Mouse (Mus musculus): Measurements from ENCODE around the gene Max. TPM values are rescaled to one million over a fixed set of nuclear protein-coding genes. Genes with fewer than 3 reads are reported as not detected.

Gene Max
- polyA plus RNA-seq (2016; fragmentation: Nextera tagmentation; extraction: Ambion mirVana): 11.5 and 12.9 TPM in 2 replicates

DNA sequence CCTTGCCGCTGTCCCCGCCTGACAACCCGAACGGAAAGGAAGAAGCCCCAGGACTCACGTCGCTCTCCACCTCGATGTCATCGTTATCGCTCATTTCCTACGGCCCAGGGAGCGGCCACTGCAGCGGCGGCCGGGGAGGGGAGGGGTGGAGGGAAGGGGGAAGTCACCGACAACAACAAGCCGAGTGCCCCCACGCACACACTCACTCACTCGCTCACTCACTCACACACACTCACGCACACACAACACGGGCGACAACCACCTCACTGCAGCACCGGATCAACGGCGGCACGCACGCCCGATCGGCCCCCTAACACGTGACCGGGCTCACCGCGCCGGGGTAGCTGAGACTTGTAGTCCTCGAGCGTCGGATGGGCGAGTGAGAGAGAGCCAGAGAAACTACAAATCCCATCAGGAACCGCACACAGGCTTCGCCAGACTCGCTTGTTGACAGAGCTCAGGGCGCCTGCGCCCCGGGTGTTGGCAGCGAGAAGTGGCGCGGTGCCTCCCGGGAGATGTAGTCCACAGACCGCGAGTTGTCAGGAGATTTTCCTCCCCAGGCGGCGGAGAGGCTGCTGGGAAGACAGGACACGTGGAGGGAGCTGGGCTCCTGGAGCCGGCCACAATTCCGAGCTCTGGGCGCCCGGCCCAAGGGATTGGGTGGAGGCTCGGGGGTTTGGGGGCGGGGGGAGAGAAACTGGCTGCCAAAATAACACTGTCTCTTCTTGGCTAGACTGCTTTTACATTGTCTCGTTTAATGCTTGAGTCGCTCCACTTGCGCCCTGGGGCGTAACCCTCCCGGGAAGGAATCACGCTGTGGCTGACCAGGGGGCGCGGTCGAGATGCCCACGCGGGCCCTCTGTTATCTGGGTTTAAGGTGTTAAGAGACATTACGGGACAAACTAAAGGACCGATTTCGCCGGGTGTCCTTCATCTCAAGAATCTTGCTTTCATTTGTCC is at the start of gene Max:
Gene Max (minus strand): TSS at position 270 of the 960 bp plus-strand sequence.
- no peaks in the 10 kb centered on the region for H3K9me3 ChIP-seq (replicated peaks)
- peak within 1 kb of the TSS; percentile 86 for H3K27ac ChIP-seq
- peaks cover 24% of the 10 kb centered on the region for H3K4me1 ChIP-seq
- WGBS: under 1% methylated on average over 73 of the region's 73 CpGs
- no peaks in the 10 kb centered on the region for H3K27me3 ChIP-seq (ENCODE audit: low read depth, poor library complexity, severe bottlenecking)
- peak within 1 kb of the TSS; percentile 71 for H3K4me3 ChIP-seq
- peaks cover 27% of the 10 kb centered on the region for H3K36me3 ChIP-seq
- DNase-seq (ENCODE audit: low spot score): peak; percentile 95

DNA sequence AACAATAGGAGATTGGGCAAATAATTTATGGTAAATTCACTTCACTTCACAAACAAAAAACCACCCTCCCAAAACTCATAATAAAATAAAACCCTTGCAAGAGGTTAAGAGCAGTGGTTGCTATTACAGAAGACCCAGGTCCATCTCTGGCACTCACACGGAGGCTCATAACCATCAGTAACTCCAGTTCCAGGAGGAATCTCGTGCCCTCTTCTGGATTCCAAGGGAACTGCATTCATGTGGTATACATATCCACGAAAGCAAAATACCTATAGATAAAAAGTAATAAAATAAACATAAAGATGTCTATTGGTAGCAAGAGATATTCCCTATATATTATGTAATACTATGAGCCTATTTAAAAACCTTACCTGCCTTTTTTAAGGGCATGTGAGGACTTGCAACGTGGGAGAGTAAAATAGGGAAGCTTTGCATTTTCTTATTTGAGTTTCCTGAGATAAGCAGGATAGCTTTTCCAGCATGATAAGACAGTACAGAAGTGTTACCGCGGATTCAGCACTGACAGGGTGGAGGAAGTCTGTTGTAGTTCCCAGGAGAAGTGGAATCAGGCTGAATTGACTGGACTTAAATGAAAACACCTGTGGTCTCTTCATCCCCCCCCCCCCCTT is 49.2 kb upstream of the Max start:
- no peak overlapping the region for H3K4me3 ChIP-seq
- H3K36me3 ChIP-seq: no peaks in the 10 kb centered on the region
- WGBS: 61% methylated on average over 6 of the region's 6 CpGs
- DNase-seq (ENCODE audit: low spot score): no peak
- H3K4me1 ChIP-seq: peaks cover 6% of the 10 kb centered on the region; the same call in 1 of the 2 replicates
- H3K27me3 ChIP-seq (ENCODE audit: low read depth, poor library complexity, severe bottlenecking): 0 out of 2 replicates have a peak, but pooled peaks cover 5% of the 10 kb centered on the region
- H3K27ac ChIP-seq: no peak overlapping the region
- H3K9me3 ChIP-seq (replicated peaks): no peaks in the 10 kb centered on the region

DNA sequence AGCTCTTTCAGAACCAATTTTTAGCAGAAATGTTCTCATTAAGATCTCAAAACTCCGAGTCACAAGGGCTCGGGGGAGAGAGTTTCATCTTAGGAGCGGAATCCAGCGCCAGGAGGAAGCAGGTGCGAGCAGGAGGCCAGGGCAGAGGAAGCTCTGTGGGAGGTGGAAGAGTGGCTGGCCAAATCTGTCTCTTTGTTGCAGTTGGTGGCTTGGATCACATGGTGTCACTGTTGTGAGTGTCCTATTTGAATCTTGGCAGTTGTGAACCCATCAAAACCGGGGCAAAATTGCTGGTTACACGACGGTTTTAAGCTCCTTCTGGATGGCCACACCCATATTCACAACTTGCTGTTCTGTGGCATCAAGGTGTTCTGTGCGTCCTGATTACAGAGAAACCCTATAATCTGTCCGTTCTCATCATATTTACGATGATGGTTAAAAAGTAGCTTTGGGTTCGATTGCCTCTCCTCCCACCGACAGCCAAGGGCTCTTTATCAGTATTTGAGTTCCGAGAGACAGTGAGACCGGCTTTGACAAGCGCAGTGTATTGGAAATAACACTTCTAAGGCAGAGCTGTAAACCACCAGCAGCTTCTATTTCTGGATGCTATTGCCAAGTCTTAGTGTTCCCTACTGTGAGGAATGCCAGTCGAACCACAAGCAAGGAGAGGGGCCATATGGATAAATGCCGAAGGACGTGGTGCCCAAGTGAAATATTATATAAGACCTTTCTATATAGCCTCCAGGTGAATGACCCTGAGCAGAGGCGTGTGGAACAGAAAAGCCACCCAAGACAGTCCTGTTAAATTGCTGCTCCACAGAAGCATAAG is 47.4 kb upstream of the Max start:
- no peak for DNase-seq (ENCODE audit: low spot score)
- Histone ChIP-seq H3K4me3 (no peak overlapping the region), H3K27ac (no peak overlapping the region), H3K27me3 (ENCODE audit: low read depth, poor library complexity, severe bottlenecking) (0 out of 2 replicates have a peak, but pooled peaks cover 5% of the 10 kb centered on the region), H3K9me3 (replicated peaks) (no peaks in the 10 kb centered on the region), H3K36me3 (no peaks in the 10 kb centered on the region), H3K4me1 (peaks cover 18% of the 10 kb centered on the region)
- WGBS: 69% methylated on average over 20 of the region's 20 CpGs

DNA sequence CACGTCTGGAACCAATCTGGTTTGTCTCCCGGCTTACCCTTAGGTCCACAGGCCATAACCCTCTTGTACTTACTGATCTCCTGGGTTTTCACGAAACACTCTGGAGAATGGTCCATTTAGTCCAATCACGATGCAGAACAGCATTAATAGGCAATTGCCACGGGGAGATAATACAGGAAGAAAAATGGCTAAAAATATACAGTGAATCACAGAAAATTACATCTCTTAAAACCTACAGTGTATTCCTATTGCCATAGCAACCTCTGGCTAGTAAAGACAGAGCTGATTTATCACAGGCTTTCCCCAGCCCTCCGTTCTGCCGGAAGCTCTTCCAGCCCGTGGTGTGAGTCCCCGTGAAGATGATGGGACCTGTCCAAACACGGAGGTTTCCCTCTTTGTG is 42.9 kb upstream of the Max start:
- Histone ChIP-seq H3K9me3 (replicated peaks) (no peaks in the 10 kb centered on the region), H3K27me3 (ENCODE audit: low read depth, poor library complexity, severe bottlenecking) (0 out of 2 replicates have a peak, but pooled peaks cover 21% of the 10 kb centered on the region), H3K4me3 (peak overlapping the region; percentile 13; the same call in 1 of the 2 replicates), H3K27ac (peak overlapping the region; percentile 11; the same call in 1 of the 2 replicates), H3K36me3 (no peaks in the 10 kb centered on the region), H3K4me1 (peaks cover 27% of the 10 kb centered on the region)
- DNase-seq (ENCODE audit: low spot score): no peak
- 18% methylated on average over 10 of the region's 10 CpGs for WGBS

DNA sequence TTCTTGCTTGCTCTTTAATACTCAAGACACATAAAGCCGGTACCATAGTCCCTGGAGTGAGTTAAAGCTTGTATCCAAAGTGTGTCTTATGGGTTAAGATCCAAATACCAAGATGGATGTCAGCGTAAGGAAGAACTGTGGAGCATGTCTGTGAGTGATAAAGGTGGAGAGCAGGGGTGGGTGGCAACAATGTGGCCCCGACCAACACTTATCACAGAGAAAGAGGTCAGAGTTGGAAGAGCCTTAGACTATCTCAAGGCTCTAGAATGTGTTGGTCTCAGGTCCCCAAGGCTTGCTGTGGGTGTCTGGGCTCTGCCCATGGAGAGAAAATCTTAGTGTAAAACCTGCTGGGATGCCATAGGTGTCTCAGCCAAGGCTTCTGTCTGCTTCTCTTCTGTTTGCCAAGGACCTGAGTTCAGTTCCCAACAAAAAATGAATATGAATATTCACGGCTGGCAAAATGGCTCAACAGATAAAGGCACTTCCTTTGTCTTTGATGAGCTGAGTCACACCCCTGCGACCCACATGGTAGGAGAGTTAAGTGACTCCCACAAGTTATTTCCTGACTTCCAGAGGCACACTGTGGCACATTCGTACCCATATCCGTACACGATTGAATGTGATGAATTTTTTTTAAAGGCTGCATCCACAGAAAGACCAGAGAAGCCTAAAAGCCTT is 40.7 kb upstream of the Max start:
- Histone ChIP-seq H3K27ac (no peak overlapping the region), H3K4me3 (no peak overlapping the region), H3K9me3 (replicated peaks) (no peaks in the 10 kb centered on the region), H3K36me3 (no peaks in the 10 kb centered on the region), H3K27me3 (ENCODE audit: low read depth, poor library complexity, severe bottlenecking) (0 out of 2 replicates have a peak, but pooled peaks cover 18% of the 10 kb centered on the region), H3K4me1 (peaks cover 22% of the 10 kb centered on the region)
- WGBS: 89% methylated on average over 8 of the region's 8 CpGs
- no peak for DNase-seq (ENCODE audit: low spot score)

DNA sequence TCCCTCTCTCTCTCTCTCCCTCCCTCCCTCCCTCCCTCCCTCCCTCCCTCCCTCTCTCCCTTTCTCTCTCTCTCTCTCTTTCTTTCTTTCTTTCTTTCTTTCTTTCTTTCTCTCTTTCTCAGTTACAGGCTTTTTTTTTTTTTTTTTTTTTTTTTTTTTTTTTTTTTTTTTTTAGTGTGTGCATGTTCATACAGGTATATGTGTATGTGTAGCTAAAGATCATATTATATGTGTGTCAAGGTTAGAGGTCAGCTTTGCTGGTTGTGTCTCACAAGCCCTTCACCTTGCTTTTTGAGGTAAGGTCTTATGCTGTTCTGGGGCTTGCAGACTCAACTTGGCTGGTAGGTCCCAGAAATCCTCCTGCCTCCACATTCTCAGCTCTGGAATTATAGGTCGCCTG is 39.3 kb upstream of the Max start:
- WGBS: 74% methylated on average over 1 of the region's 1 CpGs
- Histone ChIP-seq H3K36me3 (no peaks in the 10 kb centered on the region), H3K4me3 (no peak overlapping the region), H3K9me3 (replicated peaks) (no peaks in the 10 kb centered on the region), H3K27me3 (ENCODE audit: low read depth, poor library complexity, severe bottlenecking) (0 out of 2 replicates have a peak, but pooled peaks cover 17% of the 10 kb centered on the region), H3K27ac (no peak overlapping the region), H3K4me1 (peaks cover 21% of the 10 kb centered on the region)
- no peak for DNase-seq (ENCODE audit: low spot score)

DNA sequence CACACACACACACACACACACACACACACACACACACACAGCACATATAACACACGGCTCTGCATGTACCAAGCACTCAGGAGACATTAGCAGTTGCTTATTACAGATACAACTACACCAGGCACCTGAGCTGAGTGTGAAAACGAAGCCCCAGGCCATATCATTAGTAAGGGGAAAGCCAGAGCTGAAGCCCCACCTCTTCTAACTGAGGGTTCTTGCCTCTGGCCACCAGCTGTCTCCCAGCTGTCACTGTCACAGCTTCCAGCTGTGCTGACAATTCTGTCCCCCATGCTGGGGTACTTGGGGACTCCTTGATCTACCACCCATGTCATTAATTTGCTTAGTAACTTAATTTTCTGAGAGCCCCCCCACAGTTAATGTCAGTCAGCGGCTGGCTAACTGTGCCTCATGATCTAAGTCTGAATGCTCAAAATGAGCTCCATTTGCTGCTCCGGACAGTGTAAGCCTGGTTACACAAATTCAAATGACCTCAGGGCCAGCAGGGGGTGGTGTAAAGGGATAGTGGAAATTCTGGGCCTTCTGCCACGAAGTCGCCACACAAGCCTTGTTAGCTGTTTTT is 38.8 kb upstream of the Max start:
- peak; percentile 51 for DNase-seq (ENCODE audit: low spot score)
- H3K4me3 ChIP-seq: no peak overlapping the region
- WGBS: 5% methylated on average over 6 of the region's 6 CpGs
- peaks cover 21% of the 10 kb centered on the region for H3K4me1 ChIP-seq
- no peaks in the 10 kb centered on the region for H3K36me3 ChIP-seq
- H3K27ac ChIP-seq: no peak overlapping the region
- H3K9me3 ChIP-seq (replicated peaks): no peaks in the 10 kb centered on the region
- 0 out of 2 replicates have a peak, but pooled peaks cover 17% of the 10 kb centered on the region for H3K27me3 ChIP-seq (ENCODE audit: low read depth, poor library complexity, severe bottlenecking)

DNA sequence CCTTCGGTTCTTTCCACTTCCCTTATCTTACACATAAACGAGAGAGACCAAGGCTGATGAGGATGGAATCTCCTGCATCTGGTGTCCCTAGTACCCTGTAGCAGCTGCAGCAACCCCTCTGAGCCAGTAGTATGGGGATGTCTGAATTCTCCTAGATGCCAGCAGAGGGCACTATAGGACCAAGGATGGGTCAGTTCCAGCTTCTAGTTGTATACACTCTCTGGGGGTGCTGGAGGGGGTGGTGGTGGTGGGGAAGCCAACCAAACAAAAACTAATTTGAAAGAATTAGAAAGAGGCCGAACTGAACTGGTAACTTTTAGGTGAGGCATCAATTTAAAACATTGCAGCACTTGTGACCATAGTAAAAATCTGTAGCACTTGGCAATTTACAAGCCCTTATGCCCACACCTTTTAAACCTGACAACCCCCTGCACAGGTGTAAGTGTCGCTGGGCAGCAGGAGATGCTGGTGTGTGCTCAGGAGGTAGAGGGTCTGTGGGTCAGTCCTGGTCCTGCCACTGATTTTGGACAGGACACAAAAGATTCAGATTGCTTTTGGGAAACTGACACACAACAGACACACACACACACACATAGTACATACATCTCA is 38.2 kb upstream of the Max start:
- 21% methylated on average over 4 of the region's 4 CpGs for WGBS
- Histone ChIP-seq H3K27me3 (ENCODE audit: low read depth, poor library complexity, severe bottlenecking) (0 out of 2 replicates have a peak, but pooled peaks cover 17% of the 10 kb centered on the region), H3K4me1 (peaks cover 16% of the 10 kb centered on the region), H3K36me3 (no peaks in the 10 kb centered on the region), H3K4me3 (no peak overlapping the region), H3K9me3 (replicated peaks) (no peaks in the 10 kb centered on the region), H3K27ac (no peak overlapping the region)
- peak; percentile 77 for DNase-seq (ENCODE audit: low spot score)

DNA sequence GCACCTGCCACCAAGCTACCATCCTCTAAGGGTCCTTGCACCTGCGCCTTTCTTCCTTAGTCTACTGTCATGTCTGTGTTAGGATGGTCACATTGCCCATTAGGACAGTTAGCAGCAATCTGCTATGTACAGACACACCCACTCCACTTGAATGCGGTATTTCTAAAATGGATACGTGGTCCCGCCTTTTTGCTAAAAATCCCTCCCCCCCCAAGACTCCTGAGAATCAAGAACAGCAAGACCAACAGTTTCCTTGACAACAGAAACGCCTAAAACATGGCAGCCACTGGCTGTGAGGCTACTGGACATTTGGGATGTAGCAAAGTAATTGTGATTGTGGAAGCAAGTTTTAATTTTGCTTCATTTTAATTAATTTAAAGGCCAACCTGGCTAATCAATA is 32.8 kb upstream of the Max start:
- DNase-seq (ENCODE audit: low spot score): no peak
- no peaks in the 10 kb centered on the region for H3K4me1 ChIP-seq
- WGBS: 91% methylated on average over 5 of the region's 5 CpGs
- H3K36me3 ChIP-seq: no peaks in the 10 kb centered on the region
- no peaks in the 10 kb centered on the region for H3K27me3 ChIP-seq (ENCODE audit: low read depth, poor library complexity, severe bottlenecking)
- H3K9me3 ChIP-seq (replicated peaks): no peaks in the 10 kb centered on the region
- no peak overlapping the region for H3K4me3 ChIP-seq
- no peak overlapping the region for H3K27ac ChIP-seq

DNA sequence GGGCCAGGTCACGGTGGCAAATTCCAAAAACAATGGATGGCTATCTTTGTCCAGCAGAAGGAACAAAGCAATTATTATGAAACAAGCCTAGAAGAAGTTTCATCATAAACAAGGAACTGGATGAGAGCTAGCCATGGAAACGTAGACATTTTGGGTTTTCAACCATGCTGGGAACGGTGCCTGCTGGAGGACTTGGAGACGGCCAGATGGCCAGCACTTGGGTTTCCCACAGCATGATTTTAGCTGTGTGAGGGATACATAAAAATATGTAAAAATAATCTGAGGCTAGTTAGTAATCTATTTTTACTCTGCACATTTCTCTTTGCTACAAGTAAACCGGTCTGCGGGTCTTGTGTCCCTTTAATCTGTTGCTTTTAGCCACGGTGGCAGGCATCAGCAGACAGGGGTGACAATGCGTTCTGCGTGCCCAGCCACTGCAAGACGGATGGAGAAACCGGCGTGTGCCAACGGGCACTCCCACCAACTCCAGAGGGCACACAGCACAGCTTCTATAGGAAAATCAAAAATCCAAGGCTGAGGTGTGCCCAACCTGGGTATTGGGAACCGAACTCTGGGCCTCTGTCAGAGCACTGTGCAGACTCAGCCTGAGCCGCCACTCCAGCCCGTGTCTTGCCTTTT is 31.0 kb upstream of the Max start:
- Histone ChIP-seq H3K36me3 (no peaks in the 10 kb centered on the region), H3K27ac (no peak overlapping the region), H3K27me3 (ENCODE audit: low read depth, poor library complexity, severe bottlenecking) (no peaks in the 10 kb centered on the region), H3K4me1 (no peaks in the 10 kb centered on the region), H3K4me3 (no peak overlapping the region), H3K9me3 (replicated peaks) (no peaks in the 10 kb centered on the region)
- no peak for DNase-seq (ENCODE audit: low spot score)
- 94% methylated on average over 16 of the region's 16 CpGs for WGBS

DNA sequence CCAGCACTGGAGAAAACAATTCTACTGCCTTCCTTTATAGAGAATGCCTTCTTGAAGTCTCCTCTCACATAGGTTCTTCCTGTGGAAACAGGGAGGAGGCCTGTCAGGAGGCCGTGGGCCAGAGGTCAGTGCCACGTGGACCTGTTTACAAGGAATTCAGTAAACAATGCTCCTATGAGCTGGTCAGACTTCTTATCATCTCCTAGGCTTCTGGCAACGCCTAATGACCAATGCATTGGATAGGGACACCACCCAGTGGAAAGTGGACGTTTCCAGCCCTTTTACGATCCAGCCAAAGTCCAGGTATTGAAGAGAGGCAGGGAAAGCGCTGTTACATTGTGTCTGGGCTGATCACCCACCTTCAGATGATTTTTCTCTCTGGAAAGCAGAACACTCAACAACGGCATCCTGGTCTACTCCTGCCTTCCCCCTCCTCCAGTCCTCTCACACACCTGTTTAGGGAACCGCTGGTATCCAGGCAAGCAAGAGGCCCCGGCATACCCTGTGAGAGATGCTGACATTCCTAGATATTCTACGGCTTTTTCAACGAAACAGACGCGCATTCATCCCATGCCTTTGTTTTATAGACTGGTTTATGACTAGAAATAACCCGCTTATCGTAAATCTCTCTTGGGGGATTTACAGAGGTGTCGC is 20.9 kb upstream of the Max start:
- Histone ChIP-seq H3K4me1 (peaks cover 16% of the 10 kb centered on the region), H3K9me3 (replicated peaks) (no peaks in the 10 kb centered on the region), H3K27ac (peak overlapping the region; percentile 36; the same call in 1 of the 2 replicates), H3K36me3 (no peaks in the 10 kb centered on the region), H3K4me3 (no peak overlapping the region), H3K27me3 (ENCODE audit: low read depth, poor library complexity, severe bottlenecking) (no peaks in the 10 kb centered on the region)
- 67% methylated on average over 16 of the region's 16 CpGs for WGBS
- DNase-seq (ENCODE audit: low spot score): no peak

All from limb, embryonic 10.5 days (tissue).